Mouse (Mus musculus): ENCODE measurements around the gene Iqsec1. TPM values are rescaled to one million over a fixed set of nuclear protein-coding genes. Genes with fewer than 3 reads are reported as not detected.
A peak's percentile ranks its signal among the peaks of the same experiment; 100 is the strongest.

The Iqsec1 gene
- polyA plus RNA-seq, 1 experiment, result 80.9 TPM

GRCm38 (mm10) chr6:90997025-90997424 lies 8.5 kb upstream of the Iqsec1 start:
- Histone ChIP-seq H3K4me3 (ENCODE audit: insufficient read depth, low read depth, low read length) (no peak overlapping the region), H3K4me1 (ENCODE audit: control insufficient read depth, insufficient read depth, insufficient read length, low read length) (no peaks in the 10 kb centered on the region), H3K27ac (replicated peaks; ENCODE audit: low read depth, low read length) (no peak overlapping the region)

- H3K27ac ChIP-seq (replicated peaks; ENCODE audit: low read depth, low read length), result no peak overlapping the region
- H3K4me1 ChIP-seq (ENCODE audit: control insufficient read depth, insufficient read depth, insufficient read length, low read length), result no peaks in the 10 kb centered on the region
- no peak overlapping the region for H3K4me3 ChIP-seq (ENCODE audit: insufficient read depth, low read depth, low read length)
These were observed 7.7 kb upstream of the Iqsec1 start for GRCm38 (mm10) chr6:90996181-90996580.

GRCm38 (mm10) chr6:90988299-90988625 lies 223 bp downstream of the Iqsec1 start:
- no peaks in the 10 kb centered on the region for H3K4me1 ChIP-seq (ENCODE audit: control insufficient read depth, insufficient read depth, insufficient read length, low read length)
- H3K4me3 ChIP-seq (ENCODE audit: insufficient read depth, low read depth, low read length), result peak overlapping the region; percentile 58
- H3K27ac ChIP-seq (replicated peaks; ENCODE audit: low read depth, low read length), result no peak overlapping the region

GRCm38 (mm10) chr6:90987561-90988298 lies 755 bp downstream of the Iqsec1 start:
- H3K4me3 ChIP-seq (ENCODE audit: insufficient read depth, low read depth, low read length), result peak overlapping the region; percentile 58
- H3K27ac ChIP-seq (replicated peaks; ENCODE audit: low read depth, low read length), result no peak overlapping the region
- no peaks in the 10 kb centered on the region for H3K4me1 ChIP-seq (ENCODE audit: control insufficient read depth, insufficient read depth, insufficient read length, low read length)

GRCm38 (mm10) chr6:90984101-90984500 lies 4.4 kb downstream of the Iqsec1 start:
- no peaks in the 10 kb centered on the region for H3K4me1 ChIP-seq (ENCODE audit: control insufficient read depth, insufficient read depth, insufficient read length, low read length)
- H3K27ac ChIP-seq (replicated peaks; ENCODE audit: low read depth, low read length), result no peak overlapping the region
- H3K4me3 ChIP-seq (ENCODE audit: insufficient read depth, low read depth, low read length), result no peak overlapping the region

GRCm38 (mm10) chr6:90974279-90974678 lies 14.2 kb downstream of the Iqsec1 start:
- H3K27ac ChIP-seq (replicated peaks; ENCODE audit: low read depth, low read length), result no peak overlapping the region
- no peaks in the 10 kb centered on the region for H3K4me1 ChIP-seq (ENCODE audit: control insufficient read depth, insufficient read depth, insufficient read length, low read length)
- no peak overlapping the region for H3K4me3 ChIP-seq (ENCODE audit: insufficient read depth, low read depth, low read length)

GRCm38 (mm10) chr6:90969341-90969871 lies 19.1 kb downstream of the Iqsec1 start:
- Histone ChIP-seq H3K4me1 (ENCODE audit: control insufficient read depth, insufficient read depth, insufficient read length, low read length) (no peaks in the 10 kb centered on the region), H3K27ac (replicated peaks; ENCODE audit: low read depth, low read length) (no peak overlapping the region), H3K4me3 (ENCODE audit: insufficient read depth, low read depth, low read length) (no peak overlapping the region)

GRCm38 (mm10) chr6:90953349-90953748 lies 35.1 kb downstream of the Iqsec1 start:
- Histone ChIP-seq H3K27ac (replicated peaks; ENCODE audit: low read depth, low read length) (no peak overlapping the region), H3K4me1 (ENCODE audit: control insufficient read depth, insufficient read depth, insufficient read length, low read length) (no peaks in the 10 kb centered on the region), H3K4me3 (ENCODE audit: insufficient read depth, low read depth, low read length) (no peak overlapping the region)

- Histone ChIP-seq H3K27ac (replicated peaks; ENCODE audit: low read depth, low read length) (no peak overlapping the region), H3K4me3 (ENCODE audit: insufficient read depth, low read depth, low read length) (no peak overlapping the region), H3K4me1 (ENCODE audit: control insufficient read depth, insufficient read depth, insufficient read length, low read length) (no peaks in the 10 kb centered on the region)
These were observed 37.5 kb downstream of the Iqsec1 start for GRCm38 (mm10) chr6:90950936-90951335.

GRCm38 (mm10) chr6:90948097-90948496 lies 40.4 kb downstream of the Iqsec1 start:
- no peak overlapping the region for H3K4me3 ChIP-seq (ENCODE audit: insufficient read depth, low read depth, low read length)
- H3K27ac ChIP-seq (replicated peaks; ENCODE audit: low read depth, low read length), result no peak overlapping the region
- no peaks in the 10 kb centered on the region for H3K4me1 ChIP-seq (ENCODE audit: control insufficient read depth, insufficient read depth, insufficient read length, low read length)

- H3K4me3 ChIP-seq (ENCODE audit: insufficient read depth, low read depth, low read length), result no peak overlapping the region
- no peak overlapping the region for H3K27ac ChIP-seq (replicated peaks; ENCODE audit: low read depth, low read length)
- no peaks in the 10 kb centered on the region for H3K4me1 ChIP-seq (ENCODE audit: control insufficient read depth, insufficient read depth, insufficient read length, low read length)
These were observed 42.8 kb downstream of the Iqsec1 start for GRCm38 (mm10) chr6:90945560-90946230.

- Histone ChIP-seq H3K27ac (replicated peaks; ENCODE audit: low read depth, low read length) (no peak overlapping the region), H3K4me3 (ENCODE audit: insufficient read depth, low read depth, low read length) (no peak overlapping the region), H3K4me1 (ENCODE audit: control insufficient read depth, insufficient read depth, insufficient read length, low read length) (no peaks in the 10 kb centered on the region)
These were observed 47.2 kb downstream of the Iqsec1 start for GRCm38 (mm10) chr6:90941257-90941656.

- Histone ChIP-seq H3K27ac (replicated peaks; ENCODE audit: low read depth, low read length) (no peak overlapping the region), H3K4me1 (ENCODE audit: control insufficient read depth, insufficient read depth, insufficient read length, low read length) (no peaks in the 10 kb centered on the region), H3K4me3 (ENCODE audit: insufficient read depth, low read depth, low read length) (no peak overlapping the region)
These were observed 54.8 kb downstream of the Iqsec1 start for GRCm38 (mm10) chr6:90933656-90934055.

GRCm38 (mm10) chr6:90928806-90929205 lies 59.7 kb downstream of the Iqsec1 start:
- no peak overlapping the region for H3K4me3 ChIP-seq (ENCODE audit: insufficient read depth, low read depth, low read length)
- H3K27ac ChIP-seq (replicated peaks; ENCODE audit: low read depth, low read length), result no peak overlapping the region
- no peaks in the 10 kb centered on the region for H3K4me1 ChIP-seq (ENCODE audit: control insufficient read depth, insufficient read depth, insufficient read length, low read length)

- no peaks in the 10 kb centered on the region for H3K4me1 ChIP-seq (ENCODE audit: control insufficient read depth, insufficient read depth, insufficient read length, low read length)
- H3K27ac ChIP-seq (replicated peaks; ENCODE audit: low read depth, low read length), result no peak overlapping the region
- no peak overlapping the region for H3K4me3 ChIP-seq (ENCODE audit: insufficient read depth, low read depth, low read length)
These were observed 63.0 kb downstream of the Iqsec1 start for GRCm38 (mm10) chr6:90925472-90925871.

GRCm38 (mm10) chr6:90924796-90925195 lies 63.7 kb downstream of the Iqsec1 start:
- Histone ChIP-seq H3K4me1 (ENCODE audit: control insufficient read depth, insufficient read depth, insufficient read length, low read length) (no peaks in the 10 kb centered on the region), H3K4me3 (ENCODE audit: insufficient read depth, low read depth, low read length) (no peak overlapping the region), H3K27ac (replicated peaks; ENCODE audit: low read depth, low read length) (no peak overlapping the region)

Measured in brown adipose tissue, adult 24 weeks (tissue).